Mouse (Mus musculus) frontal cortex, postnatal 25 days (tissue): Measurements from ENCODE around the gene Pdlim4.

Experiments used
- DNase-seq, 2 experiments: peaks; one replicate each; pipeline ENCODE4 v3.0.0; 2022; ENCODE audit warnings: low spot score in 2 of 2

The Pdlim4 gene

GRCm38 (mm10) chr11:54068520-54069371 is at the start of gene Pdlim4:
TSS of gene Pdlim4 (minus strand) at chr11:54069014.
- DNase-seq = no peak

GRCm38 (mm10) chr11:54117096-54117495 is 48.3 kb upstream of the Pdlim4 start:
- no peak for DNase-seq

- DNase-seq = no peak
These were observed 47.6 kb upstream of the Pdlim4 start for GRCm38 (mm10) chr11:54116406-54116805.

GRCm38 (mm10) chr11:54115911-54116310 is 47.1 kb upstream of the Pdlim4 start:
- DNase-seq = no peak

GRCm38 (mm10) chr11:54115301-54115700 is 46.5 kb upstream of the Pdlim4 start:
- no peak for DNase-seq

- DNase-seq = no peak
These were observed 45.9 kb upstream of the Pdlim4 start for GRCm38 (mm10) chr11:54114746-54115145.

GRCm38 (mm10) chr11:54113352-54113751 is 44.5 kb upstream of the Pdlim4 start:
- no peak for DNase-seq

- peak; percentile 70 to 77 for DNase-seq
These were observed 44.1 kb upstream of the Pdlim4 start for GRCm38 (mm10) chr11:54112920-54113319.

GRCm38 (mm10) chr11:54111976-54112741 is 43.3 kb upstream of the Pdlim4 start:
- DNase-seq = no peak

- DNase-seq = no peak
These were observed 42.5 kb upstream of the Pdlim4 start for GRCm38 (mm10) chr11:54111291-54111690.

GRCm38 (mm10) chr11:54108894-54109293 is 40.1 kb upstream of the Pdlim4 start:
- no peak for DNase-seq

GRCm38 (mm10) chr11:54108131-54108530 is 39.3 kb upstream of the Pdlim4 start:
- DNase-seq = no peak

GRCm38 (mm10) chr11:54107239-54107638 is 38.4 kb upstream of the Pdlim4 start:
- no peak for DNase-seq

- DNase-seq = no peak
These were observed 37.9 kb upstream of the Pdlim4 start for GRCm38 (mm10) chr11:54106676-54107075.

- no peak for DNase-seq
These were observed 36.2 kb upstream of the Pdlim4 start for GRCm38 (mm10) chr11:54105011-54105410.

- no peak for DNase-seq
These were observed 34.1 kb upstream of the Pdlim4 start for GRCm38 (mm10) chr11:54102706-54103449.

- DNase-seq = no peak
These were observed 32.9 kb upstream of the Pdlim4 start for GRCm38 (mm10) chr11:54101701-54102100.

GRCm38 (mm10) chr11:54100692-54101591 is 32.1 kb upstream of the Pdlim4 start:
- peak in 1 of 2 experiments; percentile 42 for DNase-seq

GRCm38 (mm10) chr11:54100045-54100691 is 31.4 kb upstream of the Pdlim4 start, which contains the start of gene P4ha2:
TSS of gene P4ha2 (plus strand) at chr11:54100095.
- no peak for DNase-seq

- no peak for DNase-seq
These were observed 24.2 kb upstream of the Pdlim4 start for GRCm38 (mm10) chr11:54093000-54093399.
